Mouse (Mus musculus) lung, postnatal 0 days (tissue): Measurements from ENCODE around the gene Hp1bp3.

Experiments
- CTCF ChIP-seq: IDR thresholded peaks from 2 replicates; pipeline ENCODE4 v1.5.1; 2016; ENCODE audit warnings: antibody characterized with exemption, mild to moderate bottlenecking
- EP300 ChIP-seq: IDR thresholded peaks from 2 replicates; pipeline ENCODE4 v1.6.1; 2016; ENCODE audit warnings: antibody characterized with exemption, mild to moderate bottlenecking, control low read depth

DNA sequence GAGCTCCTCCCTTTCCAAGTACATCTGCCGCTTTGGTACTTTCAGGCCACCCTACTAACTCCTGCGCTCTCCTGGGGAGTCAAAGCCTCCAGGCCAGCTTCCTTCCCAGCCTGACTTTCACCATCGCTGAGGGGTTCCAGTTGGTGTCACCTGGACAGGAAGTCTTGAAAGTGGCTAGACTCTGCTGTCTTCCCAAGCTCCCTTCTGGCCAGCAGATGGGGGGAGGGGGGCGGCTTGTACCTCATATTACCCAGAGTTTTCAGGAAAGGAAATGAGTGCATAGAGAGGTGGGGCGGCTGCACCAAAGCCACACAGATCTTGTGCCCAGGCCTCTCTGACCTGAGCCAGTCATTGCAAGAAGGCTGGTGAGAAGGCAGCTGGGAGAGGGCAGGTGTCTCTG lies 36.1 kb downstream of the Hp1bp3 start:
- TF ChIP-seq EP300 (no peak), CTCF (no peak)
